Mouse (Mus musculus): ENCODE results near the gene Shc2.

Gene Shc2

GRCm38 (mm10) chr10:79580811-79581210 lies 56.9 kb downstream of the Shc2 start:
- DNase-seq (ENCODE audit: low spot score): peak; percentile 79

- no peak for DNase-seq (ENCODE audit: low spot score)
Measured at GRCm38 (mm10) chr10:79580356-79580755, 57.4 kb downstream of the Shc2 start.

- no peak for DNase-seq (ENCODE audit: low spot score)
Measured at GRCm38 (mm10) chr10:79579781-79580180, 57.9 kb downstream of the Shc2 start.

GRCm38 (mm10) chr10:79578891-79579290 lies 58.8 kb downstream of the Shc2 start:
- no peak for DNase-seq (ENCODE audit: low spot score)

- DNase-seq (ENCODE audit: low spot score): no peak
Measured at GRCm38 (mm10) chr10:79578276-79578675, 59.4 kb downstream of the Shc2 start.

GRCm38 (mm10) chr10:79577376-79577775 lies 60.3 kb downstream of the Shc2 start:
- DNase-seq (ENCODE audit: low spot score): no peak

GRCm38 (mm10) chr10:79575754-79576153 lies 62.0 kb downstream of the Shc2 start:
- no peak for DNase-seq (ENCODE audit: low spot score)

GRCm38 (mm10) chr10:79574796-79575195 lies 62.9 kb downstream of the Shc2 start:
- DNase-seq (ENCODE audit: low spot score): no peak

GRCm38 (mm10) chr10:79574350-79574749 lies 63.4 kb downstream of the Shc2 start:
- no peak for DNase-seq (ENCODE audit: low spot score)

GRCm38 (mm10) chr10:79573611-79574010 lies 64.1 kb downstream of the Shc2 start:
- DNase-seq (ENCODE audit: low spot score): no peak

- DNase-seq (ENCODE audit: low spot score): no peak
Measured at GRCm38 (mm10) chr10:79571314-79571713, 66.4 kb downstream of the Shc2 start.

GRCm38 (mm10) chr10:79569921-79570320 lies 67.8 kb downstream of the Shc2 start:
- no peak for DNase-seq (ENCODE audit: low spot score)

All from embryo, embryonic 10 days (tissue).